Mouse (Mus musculus): ENCODE measurements around the gene Coq8b. TPM values are rescaled to one million over a fixed set of nuclear protein-coding genes. Genes with fewer than 3 reads are reported as not detected.

Gene Coq8b
- polyA plus RNA-seq, 1 experiment = 43.1 TPM

GRCm38 (mm10) chr7:27281717-27282116 lies 48.9 kb downstream of the Coq8b start:
- Histone ChIP-seq H3K4me3 (ENCODE audit: insufficient read depth, low read depth, low read length) (no peak overlapping the region), H3K36me3 (ENCODE audit: control insufficient read depth, insufficient read depth, low read length) (no peaks in the 10 kb centered on the region), H3K4me1 (ENCODE audit: control insufficient read depth, insufficient read depth, low read length) (peaks cover 6% of the 10 kb centered on the region; the same call in 1 of the 2 replicates), H3K27me3 (replicated peaks; ENCODE audit: control insufficient read depth, insufficient read depth, low read length) (0 out of 2 replicates have a peak, but pooled peaks cover 1% of the 10 kb centered on the region), H3K27ac (ENCODE audit: insufficient read depth, low read depth, low read length) (no peak overlapping the region)
- 47% methylated on average over 13 of the region's 13 CpGs for WGBS
- DNase-seq = no peak
- TF ChIP-seq POLR2A (IDR thresholded peaks at IDR 0.05; ENCODE audit: low read depth, low read length) = no peak
- no peak for TF ChIP-seq CTCF (conservative IDR thresholded peaks at IDR 0.05; ENCODE audit: insufficient read depth, insufficient read length, low read depth, low read length)

- peak; percentile 57 for DNase-seq
- no peak overlapping the region for H3K27ac ChIP-seq (ENCODE audit: insufficient read depth, low read depth, low read length)
- 0 out of 2 replicates have a peak, but pooled peaks cover 1% of the 10 kb centered on the region for H3K27me3 ChIP-seq (replicated peaks; ENCODE audit: control insufficient read depth, insufficient read depth, low read length)
- 37% methylated on average over 4 of the region's 4 CpGs for WGBS
- no peaks in the 10 kb centered on the region for H3K36me3 ChIP-seq (ENCODE audit: control insufficient read depth, insufficient read depth, low read length)
- H3K4me3 ChIP-seq (ENCODE audit: insufficient read depth, low read depth, low read length) = no peak overlapping the region
- TF ChIP-seq CTCF (conservative IDR thresholded peaks at IDR 0.05; ENCODE audit: insufficient read depth, insufficient read length, low read depth, low read length) (no peak), POLR2A (IDR thresholded peaks at IDR 0.05; ENCODE audit: low read depth, low read length) (no peak)
- H3K4me1 ChIP-seq (ENCODE audit: control insufficient read depth, insufficient read depth, low read length) = peaks cover 6% of the 10 kb centered on the region; the same call in 1 of the 2 replicates
These were observed 49.4 kb downstream of the Coq8b start for GRCm38 (mm10) chr7:27282225-27282624.

- WGBS = 3% methylated on average over 28 of the region's 28 CpGs
- Histone ChIP-seq H3K4me1 (ENCODE audit: control insufficient read depth, insufficient read depth, low read length) (peaks cover 6% of the 10 kb centered on the region; the same call in 1 of the 2 replicates), H3K27ac (ENCODE audit: insufficient read depth, low read depth, low read length) (no peak overlapping the region), H3K4me3 (ENCODE audit: insufficient read depth, low read depth, low read length) (no peak overlapping the region), H3K36me3 (ENCODE audit: control insufficient read depth, insufficient read depth, low read length) (no peaks in the 10 kb centered on the region), H3K27me3 (replicated peaks; ENCODE audit: control insufficient read depth, insufficient read depth, low read length) (0 out of 2 replicates have a peak, but pooled peaks cover 1% of the 10 kb centered on the region)
- no peak for DNase-seq
- TF ChIP-seq CTCF (conservative IDR thresholded peaks at IDR 0.05; ENCODE audit: insufficient read depth, insufficient read length, low read depth, low read length) (peak; percentile 29; the same call in 1 of the 2 replicates), POLR2A (IDR thresholded peaks at IDR 0.05; ENCODE audit: low read depth, low read length) (no peak)
These were observed 52.3 kb downstream of the Coq8b start for GRCm38 (mm10) chr7:27284865-27285697.

- peak; percentile 73 for DNase-seq
- Histone ChIP-seq H3K27ac (ENCODE audit: insufficient read depth, low read depth, low read length) (no peak overlapping the region), H3K4me3 (ENCODE audit: insufficient read depth, low read depth, low read length) (no peak overlapping the region), H3K36me3 (ENCODE audit: control insufficient read depth, insufficient read depth, low read length) (no peaks in the 10 kb centered on the region), H3K27me3 (replicated peaks; ENCODE audit: control insufficient read depth, insufficient read depth, low read length) (0 out of 2 replicates have a peak, but pooled peaks cover 1% of the 10 kb centered on the region), H3K4me1 (ENCODE audit: control insufficient read depth, insufficient read depth, low read length) (peaks cover 6% of the 10 kb centered on the region; the same call in 1 of the 2 replicates)
- 5% methylated on average over 8 of the region's 8 CpGs for WGBS
- no peak for TF ChIP-seq POLR2A (IDR thresholded peaks at IDR 0.05; ENCODE audit: low read depth, low read length)
- peak; percentile 83 for TF ChIP-seq CTCF (conservative IDR thresholded peaks at IDR 0.05; ENCODE audit: insufficient read depth, insufficient read length, low read depth, low read length)
These were observed 52.9 kb downstream of the Coq8b start for GRCm38 (mm10) chr7:27285698-27286066.

- H3K27ac ChIP-seq (ENCODE audit: insufficient read depth, low read depth, low read length) = no peak overlapping the region
- no peaks in the 10 kb centered on the region for H3K4me1 ChIP-seq (ENCODE audit: control insufficient read depth, insufficient read depth, low read length)
- DNase-seq = no peak
- H3K36me3 ChIP-seq (ENCODE audit: control insufficient read depth, insufficient read depth, low read length) = no peaks in the 10 kb centered on the region
- TF ChIP-seq CTCF (conservative IDR thresholded peaks at IDR 0.05; ENCODE audit: insufficient read depth, insufficient read length, low read depth, low read length) (no peak), POLR2A (IDR thresholded peaks at IDR 0.05; ENCODE audit: low read depth, low read length) (no peak)
- 0 out of 2 replicates have a peak, but pooled peaks cover 1% of the 10 kb centered on the region for H3K27me3 ChIP-seq (replicated peaks; ENCODE audit: control insufficient read depth, insufficient read depth, low read length)
- no peak overlapping the region for H3K4me3 ChIP-seq (ENCODE audit: insufficient read depth, low read depth, low read length)
- 89% methylated on average over 7 of the region's 7 CpGs for WGBS
These were observed 55.9 kb downstream of the Coq8b start for GRCm38 (mm10) chr7:27288732-27289131.

GRCm38 (mm10) chr7:27290555-27290954 lies 57.7 kb downstream of the Coq8b start:
- Histone ChIP-seq H3K27me3 (replicated peaks; ENCODE audit: control insufficient read depth, insufficient read depth, low read length) (no peaks in the 10 kb centered on the region), H3K36me3 (ENCODE audit: control insufficient read depth, insufficient read depth, low read length) (no peaks in the 10 kb centered on the region), H3K4me1 (ENCODE audit: control insufficient read depth, insufficient read depth, low read length) (no peaks in the 10 kb centered on the region), H3K4me3 (ENCODE audit: insufficient read depth, low read depth, low read length) (no peak overlapping the region), H3K27ac (ENCODE audit: insufficient read depth, low read depth, low read length) (no peak overlapping the region)
- WGBS = 79% methylated on average over 2 of the region's 2 CpGs
- TF ChIP-seq POLR2A (IDR thresholded peaks at IDR 0.05; ENCODE audit: low read depth, low read length) (no peak), CTCF (conservative IDR thresholded peaks at IDR 0.05; ENCODE audit: insufficient read depth, insufficient read length, low read depth, low read length) (no peak)
- no peak for DNase-seq

- WGBS = 41% methylated on average over 12 of the region's 12 CpGs
- H3K27ac ChIP-seq (ENCODE audit: insufficient read depth, low read depth, low read length) = peak overlapping the region; percentile 52; the same call in 1 of the 2 replicates
- H3K4me1 ChIP-seq (ENCODE audit: control insufficient read depth, insufficient read depth, low read length) = no peaks in the 10 kb centered on the region
- no peaks in the 10 kb centered on the region for H3K36me3 ChIP-seq (ENCODE audit: control insufficient read depth, insufficient read depth, low read length)
- TF ChIP-seq CTCF (conservative IDR thresholded peaks at IDR 0.05; ENCODE audit: insufficient read depth, insufficient read length, low read depth, low read length) (no peak), POLR2A (IDR thresholded peaks at IDR 0.05; ENCODE audit: low read depth, low read length) (no peak)
- H3K4me3 ChIP-seq (ENCODE audit: insufficient read depth, low read depth, low read length) = no peak overlapping the region
- H3K27me3 ChIP-seq (replicated peaks; ENCODE audit: control insufficient read depth, insufficient read depth, low read length) = no peaks in the 10 kb centered on the region
- peak; percentile 46 for DNase-seq
These were observed 59.1 kb downstream of the Coq8b start for GRCm38 (mm10) chr7:27291795-27292466.

Measured in kidney, adult 2 months (tissue).